Mouse (Mus musculus): ENCODE measurements at regions not wholly inside any gene's neighbourhood (a gene's known extent, or its start where the extent isn't known, plus 50 kb on each side); places are given as distances from the start of the nearest gene placed in this dataset.

GRCm38 (mm10) chr17:67569865-67570264, 62.7 kb downstream of the Lrrc30 start:
- DNase-seq = no peak

GRCm38 (mm10) chr17:67566216-67566615, 66.3 kb downstream of the Lrrc30 start:
- DNase-seq = peak in 1 of 2 experiments; percentile 17

- peak in 1 of 2 experiments; percentile 53 for DNase-seq
These were observed 66.8 kb downstream of the Lrrc30 start for GRCm38 (mm10) chr17:67565746-67566145.

- DNase-seq = peak; percentile 23 to 36
These were observed 67.7 kb downstream of the Lrrc30 start for GRCm38 (mm10) chr17:67564845-67565244.

- DNase-seq = no peak
These were observed 69.5 kb downstream of the Lrrc30 start for GRCm38 (mm10) chr17:67563036-67563435.

- DNase-seq = peak; percentile 30 to 76
These were observed 70.7 kb downstream of the Lrrc30 start for GRCm38 (mm10) chr17:67561802-67562201.

- peak in 1 of 2 experiments; percentile 16 for DNase-seq
These were observed 75.1 kb downstream of the Lrrc30 start for GRCm38 (mm10) chr17:67557351-67557870.

- no peak for DNase-seq
These were observed 79.9 kb downstream of the Lrrc30 start for GRCm38 (mm10) chr17:67552581-67553139.

GRCm38 (mm10) chr17:67548966-67549700, 83.4 kb downstream of the Lrrc30 start:
- no peak for DNase-seq

GRCm38 (mm10) chr17:67544410-67544809, 88.1 kb downstream of the Lrrc30 start:
- no peak for DNase-seq

- no peak for DNase-seq
These were observed 100.2 kb downstream of the Lrrc30 start for GRCm38 (mm10) chr17:67532331-67532730.

GRCm38 (mm10) chr17:67520848-67521411, 111.6 kb downstream of the Lrrc30 start:
- peak in 1 of 2 experiments; percentile 45 for DNase-seq

- no peak for DNase-seq
These were observed 116.8 kb downstream of the Lrrc30 start for GRCm38 (mm10) chr17:67515601-67516147.

- DNase-seq = peak; percentile 42 to 83
These were observed 117.9 kb downstream of the Lrrc30 start for GRCm38 (mm10) chr17:67514387-67515241.

GRCm38 (mm10) chr17:67512699-67513450, 119.6 kb downstream of the Lrrc30 start:
- peak; percentile 72 to 93 for DNase-seq

GRCm38 (mm10) chr17:67512008-67512407, 120.5 kb downstream of the Lrrc30 start:
- peak; percentile 37 to 70 for DNase-seq

- no peak for DNase-seq
These were observed 122.6 kb downstream of the Lrrc30 start for GRCm38 (mm10) chr17:67509921-67510320.

GRCm38 (mm10) chr17:67509091-67509618, 123.4 kb downstream of the Lrrc30 start:
- no peak for DNase-seq

- DNase-seq = no peak
These were observed 124.2 kb downstream of the Lrrc30 start for GRCm38 (mm10) chr17:67508353-67508752.

GRCm38 (mm10) chr17:67506466-67506865, 126.1 kb downstream of the Lrrc30 start:
- no peak for DNase-seq

- peak in 1 of 2 experiments; percentile 17 for DNase-seq
These were observed 128.0 kb downstream of the Lrrc30 start for GRCm38 (mm10) chr17:67504502-67505033.
